Mouse (Mus musculus) kidney, embryonic 15.5 days (tissue): ENCODE measurements around the gene Spaca4. TPM values are rescaled to one million over a fixed set of nuclear protein-coding genes. Genes with fewer than 3 reads are reported as not detected.

Source experiments
- polyA plus RNA-seq: library from polyadenylated mRNA; unstranded; fragments of >200 nt; fragmentation: Nextera tagmentation; extraction: Ambion mirVana; gene quantifications from 2 replicates; pipeline ENCODE4 v1.2.1, GENCODE M21; 2015

Spaca4 gene
- polyA plus RNA-seq, 1 experiment from 2014 or later: not detected

Other genes starting within 250 kb of the Spaca4 start
- 1.0 and 1.1 TPM in 2 replicates for gene Tulp2, start 243.9 kb downstream of the Spaca4 start, polyA plus RNA-seq
- gene Gm45808, start 239.0 kb downstream of the Spaca4 start, polyA plus RNA-seq: not detected in 2 replicates
- gene Dhdh, start 237.0 kb downstream of the Spaca4 start, polyA plus RNA-seq: 3.3 and 3.5 TPM in 2 replicates
- gene Nucb1, start 215.4 kb downstream of the Spaca4 start, polyA plus RNA-seq: 221 and 252 TPM in 2 replicates
- 18.6 and 24.7 TPM in 2 replicates for gene Ppp1r15a, start 199.5 kb downstream of the Spaca4 start, polyA plus RNA-seq
- 4.5 and 5.1 TPM in 2 replicates for gene Plekha4, start 199.5 kb downstream of the Spaca4 start, polyA plus RNA-seq
- gene Hsd17b14, start 170.9 kb downstream of the Spaca4 start, polyA plus RNA-seq: 11.8 and 14.8 TPM in 2 replicates
- gene Bcat2, start 155.7 kb downstream of the Spaca4 start, polyA plus RNA-seq: 75.4 and 78.5 TPM in 2 replicates
- gene Fgf21, start 110.3 kb downstream of the Spaca4 start, polyA plus RNA-seq: 0.32 TPM in 1 of 2 replicates, not detected in the other
- gene Fut1, start 108.5 kb downstream of the Spaca4 start, polyA plus RNA-seq: 0.06 and 0.21 TPM in 2 replicates
- 0.14 and 0.17 TPM in 2 replicates for gene Izumo1, start 104.0 kb downstream of the Spaca4 start, polyA plus RNA-seq
- 16.1 and 18.0 TPM in 2 replicates for gene Rasip1, start 98.3 kb downstream of the Spaca4 start, polyA plus RNA-seq
- gene Mamstr, start 85.8 kb downstream of the Spaca4 start, polyA plus RNA-seq: 7.5 and 9.0 TPM in 2 replicates
- 0.42 and 3.7 TPM in 2 replicates for gene Fut2, start 59.4 kb downstream of the Spaca4 start, polyA plus RNA-seq
- gene Ntn5, start 41.8 kb downstream of the Spaca4 start, polyA plus RNA-seq: 0.21 and 0.24 TPM in 2 replicates
- 0.19 and 0.29 TPM in 2 replicates for gene Sec1, start 31.4 kb downstream of the Spaca4 start, polyA plus RNA-seq
- 8.6 and 8.8 TPM in 2 replicates for gene Car11, start 26.0 kb downstream of the Spaca4 start, polyA plus RNA-seq
- 3.7 and 4.7 TPM in 2 replicates for gene Dbp, start 20.7 kb downstream of the Spaca4 start, polyA plus RNA-seq
- gene Rpl18, start 10.4 kb downstream of the Spaca4 start, polyA plus RNA-seq: 1,132 and 1,166 TPM in 2 replicates
- 28.1 and 33.7 TPM in 2 replicates for gene Sphk2, start 7.8 kb downstream of the Spaca4 start, polyA plus RNA-seq
- gene Fam83e, start 4.6 kb downstream of the Spaca4 start, polyA plus RNA-seq: 1.4 and 2.5 TPM in 2 replicates
- gene Lmtk3, start 57.9 kb upstream of the Spaca4 start, polyA plus RNA-seq: 2.5 and 3.1 TPM in 2 replicates
- 2.8 and 3.2 TPM in 2 replicates for gene Sult2b1, start 58.9 kb upstream of the Spaca4 start, polyA plus RNA-seq
- gene Cyth2, start 88.8 kb upstream of the Spaca4 start, polyA plus RNA-seq: 130 and 132 TPM in 2 replicates
- gene Kcnj14, start 99.0 kb upstream of the Spaca4 start, polyA plus RNA-seq: 1.4 and 1.6 TPM in 2 replicates
- gene Grwd1, start 105.1 kb upstream of the Spaca4 start, polyA plus RNA-seq: 82.5 and 86.3 TPM in 2 replicates
- gene Kdelr1, start 147.0 kb upstream of the Spaca4 start, polyA plus RNA-seq: 83.8 and 89.1 TPM in 2 replicates
- 0.42 and 0.47 TPM in 2 replicates for gene Grin2d, start 152.6 kb upstream of the Spaca4 start, polyA plus RNA-seq
- gene Syngr4, start 170.9 kb upstream of the Spaca4 start, polyA plus RNA-seq: 0.93 and 1.1 TPM in 2 replicates
- gene Tmem143, start 171.1 kb upstream of the Spaca4 start, polyA plus RNA-seq: 6.2 and 6.5 TPM in 2 replicates
- gene Emp3, start 195.6 kb upstream of the Spaca4 start, polyA plus RNA-seq: 164 and 194 TPM in 2 replicates
- 10.8 and 12.2 TPM in 2 replicates for gene Ccdc114, start 198.3 kb upstream of the Spaca4 start, polyA plus RNA-seq